Mouse (Mus musculus) G1E (cell line): ENCODE data around the gene Srpk2.
"Not testable (repeated sequence)": the region's sequence is repeated elsewhere in the genome, so short reads cannot be mapped to it uniquely, and the experiment has no call there.

Source experiments
- CTCF ChIP-seq: IDR thresholded peaks from 2 replicates; pipeline ENCODE4 v1.5.1; 2012; ENCODE audit warnings: low read depth, low read length, inconsistent platforms, mixed read lengths
- GATA1 ChIP-seq: IDR thresholded peaks from 2 replicates; pipeline ENCODE4 v1.6.1; 2012; ENCODE audit warnings: borderline replicate concordance, low read length, inconsistent platforms, mixed read lengths
- TAL1 ChIP-seq: conservative IDR thresholded peaks from 2 replicates; pipeline ENCODE4 v1.6.1; 2012; ENCODE audit warnings: low read depth, low read length, inconsistent platforms, mixed read lengths

DNA sequence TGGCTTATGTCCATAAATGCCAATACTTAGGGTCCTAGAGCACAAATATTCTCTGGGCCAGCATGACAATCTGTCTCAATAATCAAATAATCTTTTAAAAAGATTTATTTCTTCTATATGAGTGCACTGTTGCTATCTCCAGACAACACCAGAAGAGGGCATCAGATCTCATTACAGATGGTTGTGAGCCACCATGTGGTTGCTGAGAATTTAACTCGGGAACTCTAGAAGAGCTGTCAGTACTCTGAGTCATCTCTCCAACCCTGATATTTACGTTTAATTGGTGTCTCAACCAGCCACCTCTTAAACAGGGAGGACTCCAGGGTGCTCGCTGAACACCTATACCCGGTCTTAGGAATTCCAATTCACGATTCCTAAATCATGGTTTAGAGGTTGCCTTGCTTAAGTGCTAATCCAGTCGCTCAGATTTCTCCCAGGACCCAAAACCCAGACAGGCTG lies 27.3 kb upstream of the Srpk2 start:
- not testable (repeated sequence) for TF ChIP-seq CTCF, GATA1, TAL1
